Comparison of ENCODE assay signal across 8 mouse cellular contexts in genomic region chr2:130563212-130564055, GRCm38 (mm10). TPM values are rescaled to one million over a fixed set of nuclear protein-coding genes. Genes with fewer than 3 reads are reported as not detected.
DNase-seq lines count a peak whose midpoint lies in the region; ATAC-seq lines count a peak whose summit lies in the region.

Mrps26 (plus strand) TSS chr2:130563742.

- DNase-seq in adrenal gland, adult (ENCODE audit: inconsistent age in 2 of 2, low spot score in 1 of 2): peak; percentile 95 to 97
- peak; percentile 97 for DNase-seq in embryo, embryonic 10.5 days (ENCODE audit: low spot score)
- DNase-seq in gastrocnemius, postnatal 14 days: peak; percentile 94
- peak; percentile 92 to 97 for DNase-seq in left cerebral cortex, postnatal 10 days (ENCODE audit: extremely low spot score in 1 of 2, low spot score in 2 of 2)
- DNase-seq in right cerebral cortex, postnatal 25 days: peak; percentile 94
- DNase-seq in urinary bladder, postnatal 4 days (ENCODE audit: low spot score in 2 of 2): peak; percentile 91

- intact Hi-C loops in gastrocnemius, postnatal 14 days (cut with DNase I; ENCODE audit: low total_unique reads): no loop called here
- intact Hi-C loops in left cerebral cortex, postnatal 10 days (cut with DNase I): loop anchor here (10.0 kb wide), 1 partner anchor 101 kb away; the partner anchor contains the start of genes Ddrgk1 and Itpa

- peak; percentile 99 for ATAC-seq in inflammation-experienced regulatory T-cells, adult 6 months
- peak; percentile 97 for ATAC-seq in megakaryocyte-erythroid progenitor cell, adult 5-6 weeks (replicated peaks; ENCODE audit: low FRiP score, low TSS enrichment, poor library complexity, severe bottlenecking)

RNA-seq across cellular contexts. Expression of gene Mrps26, which starts in this region (rescaled TPM):
- total RNA-seq in gastrocnemius, postnatal 14 days (2021): 10 to 100 TPM; 41.6 to 47.5 TPM
- polyA plus RNA-seq in inflammation-experienced regulatory T-cells, adult 6 months (2017; shearing (Covaris generic)): 10 to 100 TPM; 20.8 to 29.7 (median 27.1) TPM
- total RNA-seq in left cerebral cortex, postnatal 10 days (2021): 10 to 100 TPM; 67.1 to 73.0 TPM
- total RNA-seq in megakaryocyte-erythroid progenitor cell, adult 5-6 weeks (2014; fragmentation: Nextera tagmentation): 101 and 111 TPM in 2 replicates
- total RNA-seq in megakaryocyte-erythroid progenitor cell, adult 5-6 weeks (2017): 58.3 and 88.6 TPM in 2 replicates

Comparison
In these comparisons a context has a peak if more than half of its experiments do, and no peak if none do; other contexts are left out.
1. Peak in every context shown above with its lines: DNase-seq and ATAC-seq.